18 mouse cellular contexts compared by ENCODE assay signal in genomic region chr17:53659230-53659629, GRCm38 (mm10).
"Had no signal": no experiment of that assay in that cellular context is flagged by ENCODE, and none has a peak within 500 bp of the region (broad histone marks: within the 10 kb centered on the region; RNA-seq: fewer than 3 reads in every experiment).

No protein-coding gene starts in this region.

- ATAC-seq: intestine, embryonic 16.5 days; liver, embryonic 12.5 days had no signal

- H3K27me3 ChIP-seq: limb, embryonic 13.5 days; liver, embryonic 12.5 days; liver, embryonic 15.5 days; lung, embryonic 15.5 days; megakaryocyte, embryonic 14.5 days; midbrain, embryonic 12.5 days; neural tube, embryonic 12.5 days; stomach, embryonic 15.5 days had no signal

- DNase-seq: kidney, adult 18-20 months; kidney, adult 9 months; liver; lung, adult 18-20 months; lung, postnatal 10 days; lung, postnatal 36 days; spleen, adult 18-20 months; thymus, postnatal 25 days had no signal

- H3K27ac ChIP-seq: limb, embryonic 10.5 days; limb, embryonic 13.5 days; liver, embryonic 12.5 days; liver, embryonic 15.5 days; lung, embryonic 15.5 days; neural tube, embryonic 12.5 days; stomach, embryonic 15.5 days had no signal

- H3K36me3 ChIP-seq: limb, embryonic 10.5 days; stomach, embryonic 15.5 days had no signal

- H3K9ac ChIP-seq: limb, embryonic 13.5 days; liver, embryonic 12.5 days; liver, embryonic 15.5 days; lung, embryonic 15.5 days; midbrain, embryonic 12.5 days; neural tube, embryonic 12.5 days; stomach, embryonic 15.5 days had no signal

- H3K9me3 ChIP-seq: limb, embryonic 10.5 days; limb, embryonic 13.5 days; liver, embryonic 12.5 days; liver, embryonic 15.5 days; lung, embryonic 15.5 days; megakaryocyte, embryonic 14.5 days; midbrain, embryonic 12.5 days; neural tube, embryonic 12.5 days; stomach, embryonic 15.5 days had no signal

- H3K4me1 ChIP-seq: limb, embryonic 10.5 days; limb, embryonic 13.5 days; liver, embryonic 15.5 days; lung, embryonic 15.5 days; neural tube, embryonic 12.5 days; stomach, embryonic 15.5 days had no signal

- H3K4me2 ChIP-seq: limb, embryonic 13.5 days; liver, embryonic 12.5 days; liver, embryonic 15.5 days; lung, embryonic 15.5 days; midbrain, embryonic 12.5 days; neural tube, embryonic 12.5 days; stomach, embryonic 15.5 days had no signal

- H3K4me3 ChIP-seq: limb, embryonic 10.5 days; limb, embryonic 13.5 days; liver, embryonic 12.5 days; liver, embryonic 15.5 days; lung, embryonic 15.5 days; megakaryocyte, embryonic 14.5 days; midbrain, embryonic 12.5 days; neural tube, embryonic 12.5 days; stomach, embryonic 15.5 days had no signal
